Mouse (Mus musculus) ES-Bruce4 (cell line): ENCODE data around the gene Lypd4. TPM values are rescaled to one million over a fixed set of nuclear protein-coding genes. Genes with fewer than 3 reads are reported as not detected.

Source experiments
- H3K27ac ChIP-seq: 2 replicates; pipeline ENCODE4 v1.5.1; 2012; ENCODE audit warnings: low read length, inconsistent platforms; ENCODE audit not compliant: insufficient read depth
- H3K27me3 ChIP-seq: 2 replicates; pipeline ENCODE4 v1.6.1; 2012; ENCODE audit warnings: mild to moderate bottlenecking, low read length, inconsistent platforms; ENCODE audit not compliant: control insufficient read depth, poor library complexity, insufficient read depth, severe bottlenecking
- H3K36me3 ChIP-seq: 2 replicates; pipeline ENCODE4 v1.6.1; 2012; ENCODE audit warnings: inconsistent platforms, mild to moderate bottlenecking, low read length, moderate library complexity; ENCODE audit not compliant: control insufficient read depth, poor library complexity, insufficient read depth, severe bottlenecking
- H3K4me1 ChIP-seq: one replicate; pipeline ENCODE4 v1.8.1; 2011; ENCODE audit warnings: low read length; ENCODE audit not compliant: control insufficient read depth, insufficient read depth
- H3K4me3 ChIP-seq: 2 replicates; pipeline ENCODE4 v1.5.1; 2011; ENCODE audit warnings: low read depth, mild to moderate bottlenecking, low read length
- H3K9ac ChIP-seq: 2 replicates; pipeline ENCODE4 v1.6.1; 2012; ENCODE audit warnings: low read depth, mild to moderate bottlenecking, inconsistent platforms; ENCODE audit not compliant: poor library complexity, severe bottlenecking
- H3K9me3 ChIP-seq: replicated peaks from 2 replicates; pipeline ENCODE4 v1.6.1; 2012; ENCODE audit warnings: mild to moderate bottlenecking, low read length, inconsistent platforms; ENCODE audit not compliant: control insufficient read depth, poor library complexity, insufficient read depth, severe bottlenecking
- CTCF ChIP-seq: IDR thresholded peaks from one replicate; pipeline ENCODE4 v1.8.1; 2011; ENCODE audit warnings: low read depth, low read length
- EP300 ChIP-seq: IDR thresholded peaks from 2 replicates; pipeline ENCODE4 v1.6.1; 2011; ENCODE audit warnings: low read depth, low read length; ENCODE audit not compliant: insufficient read depth
- POLR2A ChIP-seq: IDR thresholded peaks from one replicate; pipeline ENCODE4 v1.8.1; 2011; ENCODE audit warnings: low read length; ENCODE audit not compliant: insufficient read depth
- polyA plus RNA-seq: library from polyadenylated mRNA; stranded (reverse); fragments of >200 nt; gene quantifications from 2 replicates; pipeline ENCODE4 v1.2.4, GENCODE M21; 2011; ENCODE audit warnings: low read depth; ENCODE audit not compliant: missing spikeins, insufficient read depth, insufficient read length

Gene Lypd4
- polyA plus RNA-seq, 1 experiment, result not detected

DNA sequence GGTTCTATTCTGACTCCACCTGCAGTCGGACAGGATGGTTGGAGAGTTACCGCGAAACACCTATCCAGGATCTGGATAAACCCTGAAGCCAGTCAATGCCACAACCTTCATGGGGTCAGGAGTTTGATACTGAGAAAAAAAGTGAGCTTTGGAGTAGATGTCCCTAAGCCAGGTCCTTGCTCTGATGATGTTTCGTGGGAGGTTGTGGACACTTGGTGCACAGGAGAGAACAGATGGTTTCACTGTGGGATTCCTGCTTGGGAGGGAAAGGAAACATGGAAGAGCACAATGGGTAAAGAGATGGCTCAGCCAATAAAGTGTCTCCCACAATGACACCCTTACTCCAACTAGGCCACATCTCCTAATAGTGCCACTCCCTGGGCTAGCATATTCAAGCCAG, 42.6 kb downstream of the Lypd4 start:
- Histone ChIP-seq H3K9ac (no peak overlapping the region), H3K9me3 (peaks cover 5% of the 10 kb centered on the region; the same call in 1 of the 2 replicates), H3K4me3 (no peak overlapping the region), H3K36me3 (no peaks in the 10 kb centered on the region), H3K4me1 (no peaks in the 10 kb centered on the region), H3K27me3 (no peaks in the 10 kb centered on the region), H3K27ac (no peak overlapping the region)
- TF ChIP-seq EP300 (no peak), CTCF (no peak), POLR2A (no peak)

DNA sequence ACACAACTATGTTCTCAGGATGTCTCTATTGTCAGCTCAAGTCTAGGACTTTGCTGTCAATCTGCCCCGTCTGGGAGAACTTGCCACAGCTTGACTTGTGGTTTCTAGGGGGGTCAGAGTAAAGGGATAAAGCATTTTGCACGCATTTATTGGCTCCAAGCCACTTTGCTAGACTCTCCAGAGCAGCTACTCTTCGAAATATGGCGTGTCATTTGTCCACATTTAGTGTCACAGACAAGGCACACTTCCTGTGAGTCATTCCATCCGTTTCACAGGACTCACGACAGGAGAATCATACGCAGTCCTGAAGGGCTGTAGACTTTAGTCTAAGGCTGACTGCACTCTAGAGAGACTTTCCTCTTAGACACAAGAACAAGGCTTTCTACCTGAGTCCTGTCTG, 45.3 kb downstream of the Lypd4 start:
- Histone ChIP-seq H3K9me3 (no peaks in the 10 kb centered on the region), H3K36me3 (no peaks in the 10 kb centered on the region), H3K27ac (no peak overlapping the region), H3K4me1 (no peaks in the 10 kb centered on the region), H3K4me3 (no peak overlapping the region), H3K27me3 (no peaks in the 10 kb centered on the region), H3K9ac (no peak overlapping the region)
- TF ChIP-seq CTCF (no peak), EP300 (no peak), POLR2A (no peak)

DNA sequence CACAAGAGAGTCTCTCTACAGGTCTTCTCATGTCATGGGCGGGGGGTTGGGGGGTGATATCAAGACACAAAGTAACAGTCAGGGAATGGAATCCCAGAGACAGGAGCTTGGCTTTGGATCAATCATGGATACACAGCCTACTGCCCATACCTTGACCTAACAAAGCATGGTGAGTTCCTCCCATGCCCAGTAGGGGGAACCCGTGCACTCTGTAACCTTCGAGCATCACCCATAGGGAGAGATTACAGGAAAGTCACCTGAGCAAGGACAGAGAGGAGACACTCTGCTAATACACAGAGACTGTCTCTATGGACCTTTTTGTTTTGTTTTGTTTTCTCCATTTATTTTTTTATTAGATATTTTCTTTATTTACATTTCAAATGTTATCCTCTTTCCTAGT, 52.2 kb downstream of the Lypd4 start:
- H3K9ac ChIP-seq, result no peak overlapping the region
- H3K4me1 ChIP-seq, result peaks cover 3% of the 10 kb centered on the region
- no peak overlapping the region for H3K27ac ChIP-seq
- no peak overlapping the region for H3K4me3 ChIP-seq
- H3K27me3 ChIP-seq, result no peaks in the 10 kb centered on the region
- no peaks in the 10 kb centered on the region for H3K36me3 ChIP-seq
- H3K9me3 ChIP-seq, result no peaks in the 10 kb centered on the region
- TF ChIP-seq EP300, result 0 out of 2 replicates have a peak, but pooled peaks have one; percentile 16
- TF ChIP-seq POLR2A, result no peak
- TF ChIP-seq CTCF, result peak; percentile 91

Other genes with a start within 250 kb of the Lypd4 start
- 0.48 and 0.81 TPM in 2 replicates for gene Lypd3, start 233.4 kb downstream of the Lypd4 start, polyA plus RNA-seq
- 0.85 and 1.5 TPM in 2 replicates for gene Tex101, start 193.3 kb downstream of the Lypd4 start, polyA plus RNA-seq
- not detected in 2 replicates for gene BC049730, start 160.7 kb downstream of the Lypd4 start, polyA plus RNA-seq
- not detected in 2 replicates for gene Gm4763, start 143.0 kb downstream of the Lypd4 start, polyA plus RNA-seq
- not detected in 2 replicates for gene Cd177, start 109.6 kb downstream of the Lypd4 start, polyA plus RNA-seq
- not detected in 2 replicates for gene Ceacam10, start 92.7 kb downstream of the Lypd4 start, polyA plus RNA-seq
- gene Gm9844, start 7.7 kb downstream of the Lypd4 start, polyA plus RNA-seq, result 21.9 and 24.9 TPM in 2 replicates
- 0.75 and 1.1 TPM in 2 replicates for gene Dmrtc2, start 116 bp upstream of the Lypd4 start, polyA plus RNA-seq
- gene Rps19, start 14.4 kb upstream of the Lypd4 start, polyA plus RNA-seq, result 2,100 and 2,446 TPM in 2 replicates
- gene Cd79a, start 27.4 kb upstream of the Lypd4 start, polyA plus RNA-seq, result 2.8 and 2.9 TPM in 2 replicates
- gene Arhgef1, start 33.0 kb upstream of the Lypd4 start, polyA plus RNA-seq, result 90.5 and 108 TPM in 2 replicates
- gene Gm4881, start 74.6 kb upstream of the Lypd4 start, polyA plus RNA-seq, result not detected in 2 replicates
- 84.4 and 97.6 TPM in 2 replicates for gene Rabac1, start 102.8 kb upstream of the Lypd4 start, polyA plus RNA-seq
- gene Atp1a3, start 136.0 kb upstream of the Lypd4 start, polyA plus RNA-seq, result 7.0 and 9.4 TPM in 2 replicates
- 31.5 and 40.0 TPM in 2 replicates for gene Grik5, start 202.4 kb upstream of the Lypd4 start, polyA plus RNA-seq
- 13.5 and 14.8 TPM in 2 replicates for gene Zfp574, start 202.6 kb upstream of the Lypd4 start, polyA plus RNA-seq